Comparison of ENCODE assay signal across 10 mouse cellular contexts in genomic region chr4:126155869-126156268, GRCm38 (mm10). TPM values are rescaled to one million over a fixed set of nuclear protein-coding genes. Genes with fewer than 3 reads are reported as not detected.
A peak's percentile ranks its signal among the peaks of the same experiment; 100 is the strongest.
DNase-seq lines count a peak whose midpoint lies in the region; ATAC-seq and TF ChIP-seq lines count a peak whose summit lies in the region.
"Had no signal": no experiment of that assay in that cellular context is flagged by ENCODE, and none has a peak within 500 bp of the region (broad histone marks: within the 10 kb centered on the region; RNA-seq: fewer than 3 reads in every experiment).

No protein-coding gene starts in this region.

- TF ChIP-seq CTCF in hindbrain, postnatal 0 days (IDR thresholded peaks at IDR 0.05; ENCODE audit: low read depth): no peak

- WGBS in heart, embryonic 16.5 days: 45% methylated on average over 2 of the region's 2 CpGs
- WGBS in embryonic facial prominence, embryonic 12.5 days: 44% methylated on average over 2 of the region's 2 CpGs
- 74% methylated on average over 2 of the region's 2 CpGs for WGBS in hindbrain, postnatal 0 days
- 66% methylated on average over 2 of the region's 2 CpGs for WGBS in midbrain, embryonic 13.5 days

- no peak overlapping the region for H3K9ac ChIP-seq in heart, embryonic 16.5 days (ENCODE audit: low read length)
- no peak overlapping the region for H3K9ac ChIP-seq in embryonic facial prominence, embryonic 12.5 days
- no peak overlapping the region for H3K9ac ChIP-seq in hindbrain, postnatal 0 days (replicated peaks; ENCODE audit: low read length)
- H3K9ac ChIP-seq in midbrain, embryonic 13.5 days (replicated peaks): no peak overlapping the region

- intact Hi-C loops in heart, postnatal 10 days (cut with DNase I): no loop called here

- no peak overlapping the region for H3K4me2 ChIP-seq in heart, embryonic 16.5 days (ENCODE audit: low read depth, low read length)
- H3K4me2 ChIP-seq in embryonic facial prominence, embryonic 12.5 days (replicated peaks): no peak overlapping the region
- H3K4me2 ChIP-seq in hindbrain, postnatal 0 days (ENCODE audit: low read depth, low read length): no peak overlapping the region
- H3K4me2 ChIP-seq in midbrain, embryonic 13.5 days (replicated peaks): no peak overlapping the region

- no peak overlapping the region for H3K4me3 ChIP-seq in heart, embryonic 16.5 days (ENCODE audit: low read length)
- no peak overlapping the region for H3K4me3 ChIP-seq in embryonic facial prominence, embryonic 12.5 days
- no peak overlapping the region for H3K4me3 ChIP-seq in hindbrain, postnatal 0 days (ENCODE audit: low read length)
- no peak overlapping the region for H3K4me3 ChIP-seq in midbrain, embryonic 13.5 days (replicated peaks)

- 0 out of 2 replicates have a peak, but pooled peaks cover 4% of the 10 kb centered on the region for H3K4me1 ChIP-seq in heart, embryonic 16.5 days (ENCODE audit: control insufficient read depth, insufficient read depth, low read length)
- H3K4me1 ChIP-seq in embryonic facial prominence, embryonic 12.5 days: peaks cover 19% of the 10 kb centered on the region
- no peaks in the 10 kb centered on the region for H3K4me1 ChIP-seq in hindbrain, postnatal 0 days (ENCODE audit: insufficient read depth, low read length)
- H3K4me1 ChIP-seq in midbrain, embryonic 13.5 days (replicated peaks): 0 out of 2 replicates have a peak, but pooled peaks cover 3% of the 10 kb centered on the region

- H3K27me3 ChIP-seq in heart, embryonic 16.5 days (ENCODE audit: control insufficient read depth, insufficient read depth, low read length): no peaks in the 10 kb centered on the region
- H3K27me3 ChIP-seq in embryonic facial prominence, embryonic 12.5 days: no peaks in the 10 kb centered on the region
- H3K27me3 ChIP-seq in hindbrain, postnatal 0 days (ENCODE audit: insufficient read depth, low read length): no peaks in the 10 kb centered on the region
- peaks cover 19% of the 10 kb centered on the region for H3K27me3 ChIP-seq in midbrain, embryonic 13.5 days
- H3K27me3 ChIP-seq: CH12.LX had no signal

- H3K36me3 ChIP-seq in heart, embryonic 16.5 days (ENCODE audit: control insufficient read depth, insufficient read depth): no peaks in the 10 kb centered on the region
- 0 out of 2 replicates have a peak, but pooled peaks cover 7% of the 10 kb centered on the region for H3K36me3 ChIP-seq in embryonic facial prominence, embryonic 12.5 days
- H3K36me3 ChIP-seq in hindbrain, postnatal 0 days (ENCODE audit: insufficient read depth, low read length): no peaks in the 10 kb centered on the region
- 0 out of 2 replicates have a peak, but pooled peaks cover 2% of the 10 kb centered on the region for H3K36me3 ChIP-seq in midbrain, embryonic 13.5 days

- no peak for DNase-seq in heart, postnatal 10 days
- DNase-seq in hindbrain, postnatal 0 days (ENCODE audit: low spot score): no peak
- DNase-seq in c-Kit-positive CD71-positive TER-119-positive erythroid progenitor cells, embryonic 14.5 days (ENCODE audit: low spot score): no peak
- no peak for DNase-seq in frontal cortex, postnatal 25 days (ENCODE audit: low spot score in 2 of 2)
- no peak for DNase-seq in layer of hippocampus, adult 18-20 months (ENCODE audit: low spot score in 2 of 2)

- H3K9me3 ChIP-seq in heart, embryonic 16.5 days (replicated peaks; ENCODE audit: control insufficient read depth, low read length): no peaks in the 10 kb centered on the region
- no peaks in the 10 kb centered on the region for H3K9me3 ChIP-seq in embryonic facial prominence, embryonic 12.5 days
- H3K9me3 ChIP-seq in hindbrain, postnatal 0 days (ENCODE audit: low read length): no peaks in the 10 kb centered on the region
- no peaks in the 10 kb centered on the region for H3K9me3 ChIP-seq in midbrain, embryonic 13.5 days

- no peak for ATAC-seq in heart, embryonic 16.5 days (replicated peaks; ENCODE audit: extremely low read depth, insufficient read depth, low FRiP score)
- ATAC-seq in embryonic facial prominence, embryonic 12.5 days (ENCODE audit: insufficient number of reproducible peaks, insufficient read depth, low FRiP score, low TSS enrichment): peak; percentile 12; the same call in 1 of the 2 replicates
- no peak for ATAC-seq in hindbrain, postnatal 0 days
- peak; percentile 43; the same call in 1 of the 2 replicates for ATAC-seq in midbrain, embryonic 13.5 days

- H3K27ac ChIP-seq in heart, embryonic 16.5 days (ENCODE audit: low read length): peak overlapping the region; percentile 54; the same call in 1 of the 2 replicates
- peak overlapping the region; percentile 90 for H3K27ac ChIP-seq in embryonic facial prominence, embryonic 12.5 days
- H3K27ac ChIP-seq in hindbrain, postnatal 0 days: peak overlapping the region; percentile 46; the same call in 1 of the 2 replicates
- H3K27ac ChIP-seq in midbrain, embryonic 13.5 days: peak overlapping the region; percentile 54

RNA-seq across cellular contexts. Expression of gene Sh3d21, which starts 7.4 kb away (rescaled TPM):
- polyA plus RNA-seq in heart, embryonic 16.5 days (2015; fragmentation: Nextera tagmentation; extraction: Ambion mirVana): 2.7 and 3.4 TPM in 2 replicates
- 1 to 10 TPM; 2.1 to 2.7 TPM for total RNA-seq in heart, postnatal 10 days (2021)
- polyA plus RNA-seq in embryonic facial prominence, embryonic 12.5 days (2016; fragmentation: Nextera tagmentation; extraction: Ambion mirVana): 7.0 and 8.4 TPM in 2 replicates
- 0.63 and 1.2 TPM in 2 replicates for total RNA-seq in hindbrain, postnatal 0 days (2014; rRNA removed)
- 2.2 and 2.6 TPM in 2 replicates for polyA plus RNA-seq in hindbrain, postnatal 0 days (2015; fragmentation: Nextera tagmentation; extraction: Ambion mirVana)
- polyA plus RNA-seq in midbrain, embryonic 13.5 days (2015; fragmentation: Nextera tagmentation; extraction: Ambion mirVana): 0.55 and 1.0 TPM in 2 replicates
- total RNA-seq in layer of hippocampus, adult 18-20 months (2021): under 1 TPM; 0.57 to 0.58 TPM
- total RNA-seq: common myeloid progenitor, adult 5-6 weeks had no signal

RNA-seq across cellular contexts. Expression of gene Eva1b, which starts 8.3 kb away (rescaled TPM):
- 29.5 TPM in 2 replicates for polyA plus RNA-seq in heart, embryonic 16.5 days (2015; fragmentation: Nextera tagmentation; extraction: Ambion mirVana)
- total RNA-seq in heart, postnatal 10 days (2021): 10 to 100 TPM; 36.3 to 37.0 TPM
- 68.9 and 69.4 TPM in 2 replicates for polyA plus RNA-seq in embryonic facial prominence, embryonic 12.5 days (2016; fragmentation: Nextera tagmentation; extraction: Ambion mirVana)
- total RNA-seq in hindbrain, postnatal 0 days (2014; rRNA removed): 24.9 and 25.6 TPM in 2 replicates
- polyA plus RNA-seq in hindbrain, postnatal 0 days (2015; fragmentation: Nextera tagmentation; extraction: Ambion mirVana): 11.6 and 12.3 TPM in 2 replicates
- polyA plus RNA-seq in midbrain, embryonic 13.5 days (2015; fragmentation: Nextera tagmentation; extraction: Ambion mirVana): 10.3 and 12.9 TPM in 2 replicates
- total RNA-seq in layer of hippocampus, adult 18-20 months (2021): 1 to 10 TPM; 1.8 to 1.9 TPM

RNA-seq across cellular contexts. Expression of gene Thrap3, which starts 46.7 kb away (rescaled TPM):
- polyA plus RNA-seq in heart, embryonic 16.5 days (2015; fragmentation: Nextera tagmentation; extraction: Ambion mirVana): 137 and 143 TPM in 2 replicates
- 100 to 1,000 TPM; 160 to 172 TPM for total RNA-seq in heart, postnatal 10 days (2021)
- polyA plus RNA-seq in embryonic facial prominence, embryonic 12.5 days (2016; fragmentation: Nextera tagmentation; extraction: Ambion mirVana): 298 and 302 TPM in 2 replicates
- total RNA-seq in hindbrain, postnatal 0 days (2014; rRNA removed): 85.7 and 128 TPM in 2 replicates
- polyA plus RNA-seq in hindbrain, postnatal 0 days (2015; fragmentation: Nextera tagmentation; extraction: Ambion mirVana): 108 and 123 TPM in 2 replicates
- polyA plus RNA-seq in midbrain, embryonic 13.5 days (2015; fragmentation: Nextera tagmentation; extraction: Ambion mirVana): 174 and 180 TPM in 2 replicates
- total RNA-seq in layer of hippocampus, adult 18-20 months (2021): 100 to 1,000 TPM; 136 to 145 TPM

RNA-seq across cellular contexts. Expression of gene Stk40, which starts 52.1 kb away (rescaled TPM):
- 24.5 and 26.6 TPM in 2 replicates for polyA plus RNA-seq in heart, embryonic 16.5 days (2015; fragmentation: Nextera tagmentation; extraction: Ambion mirVana)
- 10 to 100 TPM; 22.8 to 32.7 TPM for total RNA-seq in heart, postnatal 10 days (2021)
- 45.7 and 48.0 TPM in 2 replicates for polyA plus RNA-seq in embryonic facial prominence, embryonic 12.5 days (2016; fragmentation: Nextera tagmentation; extraction: Ambion mirVana)
- total RNA-seq in hindbrain, postnatal 0 days (2014; rRNA removed): 19.9 and 23.3 TPM in 2 replicates
- polyA plus RNA-seq in hindbrain, postnatal 0 days (2015; fragmentation: Nextera tagmentation; extraction: Ambion mirVana): 17.6 and 19.7 TPM in 2 replicates
- 35.7 and 37.0 TPM in 2 replicates for polyA plus RNA-seq in midbrain, embryonic 13.5 days (2015; fragmentation: Nextera tagmentation; extraction: Ambion mirVana)
- total RNA-seq in layer of hippocampus, adult 18-20 months (2021): 10 to 100 TPM; 30.2 to 32.9 TPM

RNA-seq across cellular contexts. Expression of gene Lsm10, which starts 59.4 kb away (rescaled TPM):
- 41.7 and 47.2 TPM in 2 replicates for polyA plus RNA-seq in heart, embryonic 16.5 days (2015; fragmentation: Nextera tagmentation; extraction: Ambion mirVana)
- 10 to 100 TPM; 11.0 to 14.3 TPM for total RNA-seq in heart, postnatal 10 days (2021)
- 42.8 and 45.3 TPM in 2 replicates for polyA plus RNA-seq in embryonic facial prominence, embryonic 12.5 days (2016; fragmentation: Nextera tagmentation; extraction: Ambion mirVana)
- total RNA-seq in hindbrain, postnatal 0 days (2014; rRNA removed): 25.1 and 54.7 TPM in 2 replicates
- polyA plus RNA-seq in hindbrain, postnatal 0 days (2015; fragmentation: Nextera tagmentation; extraction: Ambion mirVana): 42.8 and 42.9 TPM in 2 replicates
- 45.9 and 52.1 TPM in 2 replicates for polyA plus RNA-seq in midbrain, embryonic 13.5 days (2015; fragmentation: Nextera tagmentation; extraction: Ambion mirVana)
- total RNA-seq in layer of hippocampus, adult 18-20 months (2021): 10 to 100 TPM; 12.7 to 15.6 TPM

Comparison
In these comparisons a context has a peak if more than half of its experiments do, and no peak if none do; other contexts are left out.
1. ATAC-seq: peak in embryonic facial prominence, embryonic 12.5 days (single experiment) and midbrain, embryonic 13.5 days (single experiment); none in heart, embryonic 16.5 days (single experiment) and hindbrain, postnatal 0 days (single experiment).
2. Peak in every context shown above with its lines, with median percentiles within 50 percentile points of each other: H3K27ac ChIP-seq.